In the genomic region with DNA sequence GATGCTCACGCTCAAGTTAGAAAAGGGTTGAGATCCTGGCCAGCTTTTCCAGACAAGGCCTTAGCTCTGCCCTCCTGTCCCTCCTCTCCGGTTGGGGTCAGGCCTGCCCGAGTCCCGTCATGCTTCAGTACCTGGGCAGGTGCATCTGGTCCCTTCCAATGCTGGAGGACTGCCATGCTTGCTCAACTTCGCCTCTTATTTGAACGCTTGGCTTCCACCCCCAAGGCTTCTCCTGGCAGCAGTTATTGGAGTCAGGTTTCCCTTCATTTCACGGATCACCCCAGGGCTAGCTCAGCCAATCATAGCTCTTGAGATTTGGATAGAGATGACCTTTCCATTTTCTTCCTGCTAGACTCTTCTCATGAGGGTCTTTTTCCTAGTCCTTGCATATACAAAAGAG, we compare ENCODE assay signal across 13 mouse cellular contexts. TPM values are rescaled to one million over a fixed set of nuclear protein-coding genes. Genes with fewer than 3 reads are reported as not detected.
A peak's percentile ranks its signal among the peaks of the same experiment; 100 is the strongest.
DNase-seq lines count a peak whose midpoint lies in the region; ATAC-seq and TF ChIP-seq lines count a peak whose summit lies in the region.
"Had no signal": no experiment of that assay in that cellular context is flagged by ENCODE, and none has a peak within 500 bp of the region (broad histone marks: within the 10 kb centered on the region; RNA-seq: fewer than 3 reads in every experiment).

No protein-coding gene starts in this region.

- no peak overlapping the region for H3K4me3 ChIP-seq in midbrain, embryonic 11.5 days (ENCODE audit: low read depth, low read length)
- no peak overlapping the region for H3K4me3 ChIP-seq in hindbrain, postnatal 0 days (ENCODE audit: low read length)
- H3K4me3 ChIP-seq: embryonic facial prominence, embryonic 15.5 days; liver, embryonic 13.5 days had no signal

- H3K27ac ChIP-seq in midbrain, embryonic 11.5 days (ENCODE audit: low read depth, low read length), result no peak overlapping the region
- no peak overlapping the region for H3K27ac ChIP-seq in hindbrain, postnatal 0 days
- H3K27ac ChIP-seq: embryonic facial prominence, embryonic 15.5 days; liver, embryonic 13.5 days had no signal

- no peak overlapping the region for H3K9ac ChIP-seq in midbrain, embryonic 11.5 days (ENCODE audit: low read length)
- no peak overlapping the region for H3K9ac ChIP-seq in hindbrain, postnatal 0 days (replicated peaks; ENCODE audit: low read length)
- H3K9ac ChIP-seq: embryonic facial prominence, embryonic 15.5 days; liver, embryonic 13.5 days had no signal

- no peaks in the 10 kb centered on the region for H3K9me3 ChIP-seq in midbrain, embryonic 11.5 days (ENCODE audit: control insufficient read depth, low read length)
- H3K9me3 ChIP-seq in hindbrain, postnatal 0 days (ENCODE audit: low read length), result no peaks in the 10 kb centered on the region
- H3K9me3 ChIP-seq: embryonic facial prominence, embryonic 15.5 days; liver, embryonic 13.5 days had no signal

- no peak for ATAC-seq in midbrain, embryonic 11.5 days (ENCODE audit: low FRiP score)
- ATAC-seq in hindbrain, postnatal 0 days, result no peak

- TF ChIP-seq CTCF in hindbrain, postnatal 0 days (IDR thresholded peaks at IDR 0.05; ENCODE audit: low read depth), result no peak

- intact Hi-C loops in left cerebral cortex, postnatal 4 days (cut with DNase I), result no loop called here

- 76% methylated on average over 7 of the region's 7 CpGs for WGBS in midbrain, embryonic 11.5 days
- 74% methylated on average over 7 of the region's 7 CpGs for WGBS in hindbrain, postnatal 0 days

- H3K27me3 ChIP-seq in midbrain, embryonic 11.5 days (ENCODE audit: control insufficient read depth, insufficient read depth, low read length), result no peaks in the 10 kb centered on the region
- H3K27me3 ChIP-seq in hindbrain, postnatal 0 days (ENCODE audit: insufficient read depth, low read length), result no peaks in the 10 kb centered on the region
- H3K27me3 ChIP-seq: embryonic facial prominence, embryonic 15.5 days; liver, embryonic 13.5 days had no signal

- H3K4me1 ChIP-seq in midbrain, embryonic 11.5 days (ENCODE audit: control insufficient read depth, insufficient read depth, low read length), result no peaks in the 10 kb centered on the region
- no peaks in the 10 kb centered on the region for H3K4me1 ChIP-seq in hindbrain, postnatal 0 days (ENCODE audit: insufficient read depth, low read length)

- no peak overlapping the region for H3K4me2 ChIP-seq in midbrain, embryonic 11.5 days
- H3K4me2 ChIP-seq in hindbrain, postnatal 0 days (ENCODE audit: low read depth, low read length), result no peak overlapping the region
- H3K4me2 ChIP-seq: embryonic facial prominence, embryonic 15.5 days; liver, embryonic 13.5 days had no signal

- peak; percentile 28 for DNase-seq in left cerebral cortex, postnatal 4 days
- no peak for DNase-seq in left cerebral cortex, adult 11 months (ENCODE audit: low spot score)
- DNase-seq in gonadal fat pad, adult 2 months (ENCODE audit: low read depth), result peak; percentile 96
- DNase-seq in kidney, postnatal 36 days, result peak; percentile 89 to 92
- peak; percentile 26 for DNase-seq in ovary, postnatal 14 days (ENCODE audit: low spot score)
- no peak for DNase-seq in right cerebral cortex, postnatal 36 days (ENCODE audit: low spot score in 2 of 2)
- no peak for DNase-seq in midbrain, embryonic 11.5 days (ENCODE audit: low spot score, missing footprints)
- no peak for DNase-seq in hindbrain, postnatal 0 days (ENCODE audit: low spot score)
- DNase-seq: heart, postnatal 4 days; liver, embryonic 13.5 days; right cerebral cortex, adult 18-20 months had no signal

- H3K36me3 ChIP-seq in midbrain, embryonic 11.5 days (ENCODE audit: control insufficient read depth, insufficient read depth, low read length), result no peaks in the 10 kb centered on the region
- no peaks in the 10 kb centered on the region for H3K36me3 ChIP-seq in hindbrain, postnatal 0 days (ENCODE audit: insufficient read depth, low read length)
- H3K36me3 ChIP-seq: embryonic facial prominence, embryonic 15.5 days; liver, embryonic 13.5 days had no signal

RNA-seq across cellular contexts. Expression of a gene that starts 4.0 kb away (rescaled TPM):
- not detected for total RNA-seq in left cerebral cortex, postnatal 4 days (2021)
- 59.0 and 60.0 TPM in 2 replicates for polyA plus RNA-seq in gonadal fat pad, adult 2 months (2012; rRNA removed)
- polyA plus RNA-seq in midbrain, embryonic 11.5 days (2014; fragmentation: Nextera tagmentation; extraction: Ambion mirVana), result not detected in 2 replicates
- total RNA-seq in hindbrain, postnatal 0 days (2014; rRNA removed), result 0.18 TPM in 1 of 2 replicates, not detected in the other
- 0.37 TPM in 1 of 2 replicates, not detected in the other for polyA plus RNA-seq in hindbrain, postnatal 0 days (2015; fragmentation: Nextera tagmentation; extraction: Ambion mirVana)
- total RNA-seq: heart, postnatal 4 days; monocyte, adult 5-6 weeks had no signal
- polyA plus RNA-seq: liver, embryonic 13.5 days had no signal

Comparison
In these comparisons a context has a peak if more than half of its experiments do, and no peak if none do; other contexts are left out.
1. DNase-seq: peak in left cerebral cortex, postnatal 4 days (single experiment), gonadal fat pad, adult 2 months (single experiment), kidney, postnatal 36 days (2 of 2) and ovary, postnatal 14 days (single experiment); none in left cerebral cortex, adult 11 months (single experiment), right cerebral cortex, postnatal 36 days (0 of 2), midbrain, embryonic 11.5 days (single experiment) and hindbrain, postnatal 0 days (single experiment).
2. RNA of a gene that starts 4.0 kb away (polyA plus RNA-seq): 59.0 to 60.0 TPM in gonadal fat pad, adult 2 months; 0.37 TPM in hindbrain, postnatal 0 days and not detected in midbrain, embryonic 11.5 days; every median in the first group is over 10 times any median in the second.